Mouse (Mus musculus) adrenal gland, adult 18-20 months (tissue): ENCODE results near the gene Cradd. TPM values are rescaled to one million over a fixed set of nuclear protein-coding genes. Genes with fewer than 3 reads are reported as not detected.

Experiments used
- DNase-seq, 2 experiments: peaks; one replicate each; pipeline ENCODE4 v3.0.0; 2021 to 2022; ENCODE audit warnings: low spot score in 2 of 2
- total RNA-seq, 2 experiments: library from RNA; stranded (reverse); gene quantifications; 1 replicate in 1 of 2; 2 replicates in 1 of 2; pipeline ENCODE4 v1.2.3; 2021

Cradd gene
- total RNA-seq, 2 experiments from 2014 or later, result 5.4 to 7.3 TPM

- no peak for DNase-seq
These were observed 149.7 kb downstream of the Cradd start for GRCm38 (mm10) chr10:95174260-95174659.

GRCm38 (mm10) chr10:95170721-95171354, 153.1 kb downstream of the Cradd start:
- no peak for DNase-seq

- DNase-seq, result no peak
These were observed 159.0 kb downstream of the Cradd start for GRCm38 (mm10) chr10:95164949-95165348.

- no peak for DNase-seq
These were observed 161.1 kb downstream of the Cradd start for GRCm38 (mm10) chr10:95162691-95163374.

GRCm38 (mm10) chr10:95159675-95160256, 164.2 kb downstream of the Cradd start:
- DNase-seq, result no peak

GRCm38 (mm10) chr10:95156410-95156809, 167.5 kb downstream of the Cradd start:
- no peak for DNase-seq

GRCm38 (mm10) chr10:95154675-95155074, 169.3 kb downstream of the Cradd start:
- DNase-seq, result no peak

- no peak for DNase-seq
These were observed 170.7 kb downstream of the Cradd start for GRCm38 (mm10) chr10:95153224-95153623.

- DNase-seq, result no peak
These were observed 171.4 kb downstream of the Cradd start for GRCm38 (mm10) chr10:95152503-95152989.

GRCm38 (mm10) chr10:95151012-95151768, 172.7 kb downstream of the Cradd start:
- DNase-seq, result no peak

- no peak for DNase-seq
These were observed 174.3 kb downstream of the Cradd start for GRCm38 (mm10) chr10:95149666-95150065.

GRCm38 (mm10) chr10:95148641-95149040, 175.3 kb downstream of the Cradd start:
- no peak for DNase-seq

- DNase-seq, result no peak
These were observed 176.6 kb downstream of the Cradd start for GRCm38 (mm10) chr10:95147136-95147901.

GRCm38 (mm10) chr10:95146491-95146890, 177.4 kb downstream of the Cradd start:
- peak in 1 of 2 experiments; percentile 41 for DNase-seq

GRCm38 (mm10) chr10:95145204-95145926, 178.6 kb downstream of the Cradd start:
- no peak for DNase-seq

- no peak for DNase-seq
These were observed 179.4 kb downstream of the Cradd start for GRCm38 (mm10) chr10:95144414-95145130.

GRCm38 (mm10) chr10:95143446-95144114, 180.4 kb downstream of the Cradd start:
- no peak for DNase-seq

GRCm38 (mm10) chr10:95142844-95143435, 181.0 kb downstream of the Cradd start:
- peak; percentile 53 to 58 for DNase-seq
